21 mouse cellular contexts compared by ENCODE assay signal in genomic region chr12:56009976-56010375, GRCm38 (mm10).
"Had no signal": no experiment of that assay in that cellular context is flagged by ENCODE, and none has a peak within 500 bp of the region (broad histone marks: within the 10 kb centered on the region; RNA-seq: fewer than 3 reads in every experiment).

No protein-coding gene starts in this region.

- DNase-seq: kidney, adult 2 months; kidney, postnatal 25 days; layer of hippocampus, adult 9-11 months; liver; liver, postnatal 0 days; retina, postnatal 1 day; right cerebral cortex, postnatal 25 days; spleen, adult 18-20 months; thymus, postnatal 25 days had no signal

- H3K27ac ChIP-seq: kidney, postnatal 0 days; layer of hippocampus, adult 2 months; limb, embryonic 10.5 days; limb, embryonic 13.5 days; liver, embryonic 14.5 days; macrophage; midbrain, embryonic 12.5 days; midbrain, embryonic 15.5 days; neural tube, embryonic 12.5 days; neural tube, embryonic 15.5 days; stomach, embryonic 15.5 days had no signal

- ATAC-seq: intestine, postnatal 0 days; liver, postnatal 0 days; midbrain, embryonic 15.5 days had no signal

- H3K9me3 ChIP-seq: limb, embryonic 10.5 days; limb, embryonic 13.5 days; midbrain, embryonic 12.5 days; midbrain, embryonic 15.5 days; neural tube, embryonic 12.5 days; neural tube, embryonic 15.5 days; stomach, embryonic 15.5 days had no signal

- H3K9ac ChIP-seq: limb, embryonic 13.5 days; liver, embryonic 14.5 days; liver, postnatal 0 days; midbrain, embryonic 12.5 days; midbrain, embryonic 15.5 days; neural tube, embryonic 12.5 days; neural tube, embryonic 15.5 days; stomach, embryonic 15.5 days had no signal

- H3K4me3 ChIP-seq: layer of hippocampus, adult 2 months; limb, embryonic 10.5 days; limb, embryonic 13.5 days; midbrain, embryonic 12.5 days; midbrain, embryonic 15.5 days; neural tube, embryonic 12.5 days; neural tube, embryonic 15.5 days; stomach, embryonic 15.5 days had no signal

- H3K36me3 ChIP-seq: limb, embryonic 10.5 days; limb, embryonic 13.5 days; midbrain, embryonic 12.5 days; midbrain, embryonic 15.5 days; neural tube, embryonic 12.5 days; neural tube, embryonic 15.5 days; stomach, embryonic 15.5 days had no signal

- H3K4me2 ChIP-seq: limb, embryonic 13.5 days; midbrain, embryonic 12.5 days; midbrain, embryonic 15.5 days; neural tube, embryonic 12.5 days; neural tube, embryonic 15.5 days; stomach, embryonic 15.5 days had no signal

- H3K27me3 ChIP-seq: limb, embryonic 13.5 days; midbrain, embryonic 15.5 days; neural tube, embryonic 12.5 days; neural tube, embryonic 15.5 days; stomach, embryonic 15.5 days had no signal

- H3K4me1 ChIP-seq: limb, embryonic 10.5 days; limb, embryonic 13.5 days; stomach, embryonic 15.5 days had no signal
